Mouse (Mus musculus) spleen, adult 2 months (tissue): Measurements from ENCODE around the gene C6.

Experiments
- CTCF ChIP-seq: fragments of 200-500 bp; IDR thresholded peaks from 2 replicates; pipeline ENCODE4 v1.5.1; 2011; ENCODE audit warnings: mild to moderate bottlenecking, inconsistent platforms; ENCODE audit not compliant: insufficient read depth, insufficient read length, insufficient replicate concordance; ENCODE audit errors: extremely low read depth
- POLR2A ChIP-seq: fragments of 200-500 bp; IDR thresholded peaks from 2 replicates; pipeline ENCODE4 v1.6.1; 2011; ENCODE audit warnings: low read depth, low read length, inconsistent platforms

DNA sequence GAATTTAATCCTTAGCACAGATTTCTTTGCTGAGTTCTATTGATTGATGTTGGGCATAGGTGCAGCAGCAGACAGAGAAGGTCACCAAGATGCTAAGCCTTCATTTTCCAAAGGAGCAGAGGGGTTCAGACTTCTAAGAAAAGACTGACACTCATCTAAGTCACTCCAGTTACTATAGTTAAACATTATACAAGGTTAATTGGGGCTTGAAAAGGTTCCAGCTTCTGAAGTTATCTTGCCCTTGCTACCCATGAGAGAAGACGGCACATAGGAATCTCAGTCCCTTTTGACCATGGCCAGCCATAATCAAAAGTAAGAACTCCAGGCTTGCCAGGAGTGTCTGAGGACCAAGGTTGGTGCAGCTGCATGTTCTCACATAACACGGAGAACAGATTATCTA, 77.3 kb downstream of the C6 start:
- no peak for TF ChIP-seq CTCF
- no peak for TF ChIP-seq POLR2A
